Mouse (Mus musculus): ENCODE measurements around the gene Ano7.
"Not testable (repeated sequence)": the region's sequence is repeated elsewhere in the genome, so short reads cannot be mapped to it uniquely, and the experiment has no call there.

Gene Ano7

GRCm38 (mm10) chr1:93450118-93450517 lies 76.4 kb downstream of the Ano7 start:
- DNase-seq, result not testable (repeated sequence)

GRCm38 (mm10) chr1:93453721-93454255 lies 80.1 kb downstream of the Ano7 start:
- DNase-seq, result no peak

Measured in cerebellum, adult 11 months (tissue).